Mouse (Mus musculus): ENCODE data around the gene Trim47. TPM values are rescaled to one million over a fixed set of nuclear protein-coding genes. Genes with fewer than 3 reads are reported as not detected.
A peak's percentile ranks its signal among the peaks of the same experiment; 100 is the strongest.

The Trim47 gene
- polyA plus RNA-seq, 2 experiments: 25.1 to 25.5 TPM

DNA sequence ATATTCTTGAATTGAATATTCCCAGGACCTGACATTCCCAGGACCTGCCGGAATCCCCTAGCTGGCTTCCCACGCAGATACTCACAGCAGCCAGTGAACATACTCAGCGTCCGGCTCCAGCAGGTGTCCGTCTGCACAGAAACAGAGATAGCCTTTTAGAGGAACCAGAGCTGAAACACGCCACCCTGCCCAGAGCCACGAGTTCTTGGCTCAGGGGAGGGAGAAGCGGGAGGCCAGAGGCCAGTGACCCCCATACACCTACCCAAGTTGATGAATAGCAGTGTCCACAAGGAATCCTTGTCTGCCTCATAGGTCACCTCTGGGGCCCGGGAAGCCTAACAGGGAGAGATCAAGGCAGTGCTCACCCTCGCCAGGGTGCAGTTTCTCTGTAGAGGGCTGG, 7.2 kb upstream of the Trim47 start:
- 87% methylated on average over 10 of the region's 10 CpGs for WGBS
- no peak overlapping the region for H3K4me2 ChIP-seq (replicated peaks; ENCODE audit: low read depth, low read length, severe bottlenecking)
- H3K9me3 ChIP-seq (ENCODE audit: control insufficient read depth, low read length): no peaks in the 10 kb centered on the region
- peaks cover 14% of the 10 kb centered on the region; the same call in 1 of the 2 replicates for H3K4me1 ChIP-seq (ENCODE audit: control insufficient read depth, insufficient read depth, low read length)
- DNase-seq (ENCODE audit: low spot score) (no peak), ATAC-seq (ENCODE audit: low FRiP score, low read depth) (no peak)
- H3K36me3 ChIP-seq (ENCODE audit: control insufficient read depth, insufficient read depth, low read length): peaks cover 38% of the 10 kb centered on the region
- no peak overlapping the region for H3K4me3 ChIP-seq (replicated peaks; ENCODE audit: low read length)
- TF ChIP-seq POLR2A (IDR thresholded peaks at IDR 0.05; ENCODE audit: borderline replicate concordance, extremely low read depth, insufficient read depth, insufficient read length): no peak
- H3K27me3 ChIP-seq (ENCODE audit: control insufficient read depth, insufficient read depth, low read length): no peaks in the 10 kb centered on the region
- H3K27ac ChIP-seq (replicated peaks; ENCODE audit: low read depth, low read length): no peak overlapping the region; the same call in 1 of the 2 replicates
- no peak overlapping the region for H3K9ac ChIP-seq (ENCODE audit: low read depth, low read length, severe bottlenecking)

DNA sequence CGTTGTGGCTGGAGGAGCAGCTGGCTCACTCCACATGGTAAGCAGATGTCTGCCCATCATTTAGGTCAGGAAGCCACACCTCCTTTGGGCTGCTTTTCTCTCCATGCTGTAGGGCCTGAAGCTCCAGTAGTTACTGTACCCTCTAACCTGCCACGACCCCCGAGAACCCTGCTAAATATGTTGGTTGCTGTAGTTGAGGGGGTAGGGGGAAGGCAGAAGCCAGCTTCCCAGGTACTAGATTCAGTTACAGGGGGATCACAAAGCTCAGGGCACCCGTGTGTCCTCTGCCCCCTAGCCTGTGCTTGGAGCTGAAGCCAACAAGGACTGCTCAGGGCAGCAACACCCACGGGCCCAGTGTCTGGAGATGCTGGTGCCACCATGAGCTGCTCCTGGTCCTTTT, 6.5 kb upstream of the Trim47 start:
- 49% methylated on average over 4 of the region's 5 CpGs for WGBS
- no peak for DNase-seq (ENCODE audit: low spot score)
- Histone ChIP-seq H3K27me3 (ENCODE audit: control insufficient read depth, insufficient read depth, low read length) (no peaks in the 10 kb centered on the region), H3K4me1 (ENCODE audit: control insufficient read depth, insufficient read depth, low read length) (peaks cover 14% of the 10 kb centered on the region; the same call in 1 of the 2 replicates), H3K9ac (ENCODE audit: low read depth, low read length, severe bottlenecking) (no peak overlapping the region), H3K27ac (replicated peaks; ENCODE audit: low read depth, low read length) (no peak overlapping the region), H3K9me3 (ENCODE audit: control insufficient read depth, low read length) (no peaks in the 10 kb centered on the region), H3K36me3 (ENCODE audit: control insufficient read depth, insufficient read depth, low read length) (peaks cover 38% of the 10 kb centered on the region), H3K4me3 (replicated peaks; ENCODE audit: low read length) (no peak overlapping the region), H3K4me2 (replicated peaks; ENCODE audit: low read depth, low read length, severe bottlenecking) (no peak overlapping the region)
- TF ChIP-seq POLR2A (IDR thresholded peaks at IDR 0.05; ENCODE audit: borderline replicate concordance, extremely low read depth, insufficient read depth, insufficient read length): no peak
- no peak for ATAC-seq (ENCODE audit: low FRiP score, low read depth)

DNA sequence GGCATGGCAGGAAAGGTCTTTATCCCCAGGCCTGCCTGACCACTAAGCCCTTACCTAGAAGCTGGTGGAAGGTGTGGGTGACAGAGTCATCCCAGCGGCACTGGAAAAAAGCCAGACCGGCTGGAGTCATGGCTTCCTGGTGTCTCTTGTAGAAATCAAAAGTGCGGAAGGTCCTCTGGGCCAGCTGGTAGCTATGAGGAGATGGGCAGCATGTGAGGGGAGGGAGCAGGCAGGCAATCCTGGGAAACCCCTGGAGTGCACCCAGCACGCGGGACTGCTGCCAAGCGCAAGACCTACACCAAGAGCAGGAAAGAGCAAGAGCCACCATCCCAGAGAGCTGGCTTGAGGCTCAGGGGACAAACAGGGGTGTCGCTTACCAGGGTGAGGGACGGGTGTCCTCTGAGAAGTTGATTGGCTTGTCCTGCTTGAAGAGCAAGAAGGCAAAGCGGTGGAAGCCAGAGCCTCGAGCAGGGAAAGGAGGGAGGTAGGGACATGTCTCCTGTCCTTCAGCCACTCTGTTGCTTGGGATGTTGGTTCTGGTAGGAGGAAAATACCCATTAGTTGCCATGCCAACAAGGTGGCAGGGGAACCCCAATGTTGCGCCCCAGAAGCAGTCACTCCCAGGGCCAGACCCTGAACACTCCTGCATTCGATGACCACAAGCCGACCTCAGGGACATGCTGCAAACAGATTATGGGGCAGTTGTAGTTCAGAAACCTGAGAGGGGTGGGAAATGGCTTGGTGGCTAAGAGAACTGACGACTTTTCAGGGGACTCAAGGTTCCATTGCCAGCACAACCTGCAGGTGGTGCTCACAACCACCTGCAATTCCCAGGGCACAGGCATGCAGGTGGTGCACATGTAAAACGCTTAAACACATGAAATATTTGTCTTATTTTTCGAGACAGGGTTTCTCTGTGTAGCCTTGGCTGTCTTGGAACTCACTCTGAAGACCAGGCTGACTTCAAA, 5.6 kb upstream of the Trim47 start:
- H3K36me3 ChIP-seq (ENCODE audit: control insufficient read depth, insufficient read depth, low read length): peaks cover 38% of the 10 kb centered on the region
- TF ChIP-seq POLR2A (IDR thresholded peaks at IDR 0.05; ENCODE audit: borderline replicate concordance, extremely low read depth, insufficient read depth, insufficient read length): no peak
- peaks cover 13% of the 10 kb centered on the region for H3K4me1 ChIP-seq (ENCODE audit: control insufficient read depth, insufficient read depth, low read length)
- no peak overlapping the region for H3K4me2 ChIP-seq (replicated peaks; ENCODE audit: low read depth, low read length, severe bottlenecking)
- H3K4me3 ChIP-seq (replicated peaks; ENCODE audit: low read length): no peak overlapping the region
- no peaks in the 10 kb centered on the region for H3K27me3 ChIP-seq (ENCODE audit: control insufficient read depth, insufficient read depth, low read length)
- ATAC-seq (ENCODE audit: low FRiP score, low read depth): no peak
- H3K9me3 ChIP-seq (ENCODE audit: control insufficient read depth, low read length): no peaks in the 10 kb centered on the region
- H3K9ac ChIP-seq (ENCODE audit: low read depth, low read length, severe bottlenecking): no peak overlapping the region
- 75% methylated on average over 16 of the region's 16 CpGs for WGBS
- no peak overlapping the region for H3K27ac ChIP-seq (replicated peaks; ENCODE audit: low read depth, low read length)
- DNase-seq (ENCODE audit: low spot score): no peak

DNA sequence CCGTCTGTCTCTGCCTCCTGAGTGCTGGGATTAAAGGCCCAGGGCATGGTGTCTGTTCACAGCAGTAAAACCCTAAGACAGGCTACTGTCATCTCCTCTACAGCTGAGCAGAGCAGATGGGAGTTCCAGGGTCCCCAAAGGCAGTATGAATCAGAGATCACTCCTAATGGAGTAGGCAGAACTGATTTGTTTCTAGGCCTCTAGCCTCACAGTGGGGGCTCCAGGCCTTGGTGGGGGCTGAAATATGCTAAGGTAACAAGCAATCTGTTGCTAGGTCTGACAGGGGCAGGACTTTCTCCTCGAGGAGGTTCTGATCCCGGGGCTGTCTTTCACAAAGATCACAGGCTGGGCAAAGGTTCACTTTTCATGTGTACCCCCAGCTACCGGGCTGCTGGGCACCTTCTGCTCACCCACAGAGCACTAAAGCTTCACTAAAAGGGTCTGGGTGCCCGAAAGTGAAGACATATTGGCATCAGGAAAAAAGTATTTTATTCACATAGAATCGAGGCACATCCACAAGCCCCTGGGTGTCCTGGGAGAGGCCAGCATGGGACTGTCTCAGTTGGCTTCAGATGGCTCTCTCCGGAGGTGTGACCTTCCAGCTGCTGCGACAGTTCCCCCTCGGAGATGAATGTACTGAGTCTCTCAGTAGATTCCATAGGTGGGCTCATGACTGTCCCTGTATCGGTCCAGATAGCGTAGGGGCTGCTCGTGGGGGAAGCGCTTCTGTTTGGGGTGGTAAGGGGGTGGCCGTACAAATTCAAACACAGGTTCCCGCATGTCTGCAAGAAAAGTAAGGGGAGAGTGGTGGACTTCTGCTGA, 4.5 kb upstream of the Trim47 start:
- peak overlapping the region; percentile 70 for H3K4me2 ChIP-seq (replicated peaks; ENCODE audit: low read depth, low read length, severe bottlenecking)
- peak overlapping the region; percentile 77 for H3K9ac ChIP-seq (ENCODE audit: low read depth, low read length, severe bottlenecking)
- no peak for TF ChIP-seq POLR2A (IDR thresholded peaks at IDR 0.05; ENCODE audit: borderline replicate concordance, extremely low read depth, insufficient read depth, insufficient read length)
- peaks cover 32% of the 10 kb centered on the region for H3K36me3 ChIP-seq (ENCODE audit: control insufficient read depth, insufficient read depth, low read length)
- peak overlapping the region; percentile 89; the same call in 1 of the 2 replicates for H3K27ac ChIP-seq (replicated peaks; ENCODE audit: low read depth, low read length)
- H3K4me3 ChIP-seq (replicated peaks; ENCODE audit: low read length): peak overlapping the region; percentile 58
- ATAC-seq (ENCODE audit: low FRiP score, low read depth): no peak
- no peaks in the 10 kb centered on the region for H3K27me3 ChIP-seq (ENCODE audit: control insufficient read depth, insufficient read depth, low read length)
- no peaks in the 10 kb centered on the region for H3K9me3 ChIP-seq (ENCODE audit: control insufficient read depth, low read length)
- 84% methylated on average over 15 of the region's 15 CpGs for WGBS
- H3K4me1 ChIP-seq (ENCODE audit: control insufficient read depth, insufficient read depth, low read length): peaks cover 22% of the 10 kb centered on the region
- no peak for DNase-seq (ENCODE audit: low spot score)

All from limb, embryonic 14.5 days (tissue).